Mouse (Mus musculus) spleen, postnatal 36 days (tissue): ENCODE measurements around the gene Tmem184b.

Experiments
- DNase-seq, 2 experiments: peaks; one replicate each; pipeline ENCODE4 v3.0.0; 2022; ENCODE audit warnings: low spot score in 2 of 2, mixed read lengths in 1 of 2

Gene Tmem184b

GRCm38 (mm10) chr15:79366402-79366801, 37.0 kb downstream of the Tmem184b start:
- no peak for DNase-seq

GRCm38 (mm10) chr15:79365068-79365467, 38.3 kb downstream of the Tmem184b start:
- no peak for DNase-seq

DNA sequence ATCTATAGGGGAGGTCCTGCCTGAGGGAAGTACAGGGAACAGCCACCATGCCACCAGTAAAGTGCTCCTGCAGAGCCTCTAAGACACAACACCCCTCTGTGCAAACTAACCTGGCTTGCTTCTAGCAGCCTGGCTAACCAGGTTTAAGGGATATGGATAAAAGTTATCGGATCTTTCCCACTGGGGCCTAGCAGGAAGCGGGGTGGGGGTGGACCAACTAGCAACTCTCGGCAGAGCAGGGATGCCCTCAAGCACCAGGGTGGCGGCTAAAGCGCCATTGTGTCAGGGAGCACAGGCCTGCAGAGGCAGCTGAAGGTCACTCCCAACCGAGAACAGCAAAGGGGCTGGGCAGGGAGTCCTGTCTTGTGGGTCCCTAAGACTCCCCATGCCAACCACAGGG, 39.2 kb downstream of the Tmem184b start:
- DNase-seq = no peak

DNA sequence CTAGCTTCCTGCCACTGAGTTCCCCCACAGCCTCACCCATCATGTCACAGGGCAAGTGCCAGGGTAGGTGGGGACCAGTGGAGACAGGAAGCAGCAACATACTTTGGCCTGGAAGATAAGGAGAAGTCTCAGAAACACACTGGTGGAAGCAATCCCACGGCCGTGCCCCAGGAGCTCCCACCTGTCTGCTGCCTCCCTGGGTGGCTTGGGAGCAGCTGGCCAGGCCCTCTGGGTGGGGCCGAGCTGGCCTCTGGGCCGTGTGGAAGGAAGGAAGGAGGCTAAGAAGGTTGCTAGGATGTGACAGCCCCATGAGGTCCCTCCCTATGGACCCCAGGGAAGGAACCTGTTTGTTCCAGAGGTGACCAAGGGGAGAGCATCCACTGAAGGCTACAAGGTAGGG, 42.3 kb downstream of the Tmem184b start:
- DNase-seq = no peak

DNA sequence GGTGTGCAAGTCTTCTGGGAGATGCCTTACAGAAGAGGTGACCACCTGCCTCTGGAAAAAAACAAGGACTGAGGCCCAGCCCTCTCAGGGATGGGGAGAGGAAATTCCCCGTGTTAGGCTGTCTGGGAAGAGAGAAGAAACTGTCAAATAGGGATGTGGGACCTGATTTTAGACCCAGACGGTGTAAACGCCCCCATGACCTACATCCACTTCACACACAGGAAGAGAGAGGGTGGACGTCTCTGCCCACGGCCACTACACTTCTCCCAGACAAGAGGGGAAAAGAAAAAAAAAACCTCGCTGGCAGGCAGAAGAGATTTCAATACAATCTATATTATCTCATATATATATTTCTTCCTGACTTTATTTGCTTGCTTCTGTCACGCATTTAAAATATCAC, 43.0 kb downstream of the Tmem184b start:
- no peak for DNase-seq

DNA sequence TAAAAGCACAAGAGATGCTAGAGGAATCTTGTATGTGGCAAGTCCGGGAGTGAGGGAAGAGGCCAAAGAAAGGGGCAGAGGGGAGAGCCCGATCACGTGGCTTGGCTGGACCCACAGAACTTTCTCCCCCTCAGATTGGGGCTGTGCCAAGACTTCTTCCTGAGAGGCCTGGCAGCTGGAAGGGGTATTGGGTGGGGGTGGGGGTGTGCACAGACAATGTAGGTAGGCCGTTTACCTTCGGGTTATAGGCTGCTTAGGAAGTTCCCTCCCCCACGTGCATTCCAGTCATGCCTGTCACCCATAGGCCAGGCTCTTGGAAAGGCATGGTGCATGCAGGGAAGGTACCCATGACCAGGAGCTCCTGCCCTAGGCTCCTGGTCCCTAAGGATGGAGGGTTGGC, 43.4 kb downstream of the Tmem184b start:
- DNase-seq = no peak

GRCm38 (mm10) chr15:79357974-79358690, 45.2 kb downstream of the Tmem184b start:
- DNase-seq = no peak

DNA sequence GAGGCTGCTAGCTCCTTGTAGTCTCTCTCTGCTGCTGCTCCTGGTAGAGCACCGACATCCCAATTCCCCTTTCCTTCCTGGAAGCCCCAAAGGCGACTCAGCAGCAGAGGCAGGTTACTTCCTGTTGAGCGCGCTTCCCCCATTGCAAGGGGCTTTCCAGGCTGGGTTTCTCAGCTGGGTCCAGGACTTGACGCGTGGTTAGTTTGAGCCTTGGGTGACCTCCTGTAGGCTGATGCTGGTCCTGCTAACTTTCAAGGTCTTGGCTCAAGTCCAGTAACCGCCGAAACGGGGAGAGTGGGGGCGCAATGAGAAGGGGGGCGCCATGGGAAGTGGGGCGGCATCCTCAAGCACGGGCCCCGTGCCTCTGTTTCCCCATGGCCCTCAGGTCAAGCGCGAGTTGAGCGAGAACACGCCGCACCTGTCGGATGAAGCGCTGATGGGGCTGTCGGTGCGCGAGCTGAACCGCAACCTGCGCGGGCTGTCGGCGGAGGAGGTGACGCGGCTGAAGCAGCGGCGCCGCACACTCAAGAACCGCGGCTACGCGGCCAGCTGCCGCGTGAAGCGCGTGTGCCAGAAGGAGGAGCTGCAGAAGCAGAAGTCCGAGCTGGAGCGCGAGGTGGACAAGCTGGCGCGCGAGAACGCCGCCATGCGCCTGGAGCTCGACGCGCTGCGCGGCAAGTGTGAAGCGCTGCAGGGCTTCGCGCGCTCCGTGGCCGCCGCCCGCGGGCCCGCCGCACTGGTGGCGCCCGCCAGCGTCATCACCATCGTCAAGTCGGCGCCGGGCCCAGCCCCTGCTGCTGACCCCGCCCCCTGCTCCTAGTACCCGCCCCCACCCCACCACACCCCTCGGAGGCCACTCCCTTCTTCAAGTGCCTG, 46.1 kb downstream of the Tmem184b start:
- DNase-seq = peak; percentile 48 to 54

- no peak for DNase-seq
Observed at GRCm38 (mm10) chr15:79356481-79356880, 46.9 kb downstream of the Tmem184b start.

DNA sequence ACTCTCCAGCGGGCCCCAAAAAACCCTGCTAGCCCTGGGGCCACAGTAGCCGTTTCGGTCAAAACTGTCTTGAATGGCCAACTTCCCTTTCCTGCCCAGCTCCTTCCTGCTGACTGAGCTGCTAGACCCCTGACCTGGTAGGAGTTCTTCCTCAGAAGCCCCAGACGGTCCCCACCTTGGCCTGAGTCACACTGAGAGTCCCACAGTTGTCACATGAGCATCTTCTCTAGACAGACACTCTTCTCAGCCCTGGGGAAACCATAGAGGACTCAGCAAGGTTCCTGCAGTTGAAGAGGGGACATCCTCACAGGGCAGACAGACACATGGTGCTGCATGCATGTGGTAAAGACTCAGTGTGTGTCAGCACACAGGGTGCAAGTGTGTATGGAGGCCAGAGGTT, 48.8 kb downstream of the Tmem184b start:
- no peak for DNase-seq

GRCm38 (mm10) chr15:79353690-79354305, 49.6 kb downstream of the Tmem184b start:
- DNase-seq = no peak

DNA sequence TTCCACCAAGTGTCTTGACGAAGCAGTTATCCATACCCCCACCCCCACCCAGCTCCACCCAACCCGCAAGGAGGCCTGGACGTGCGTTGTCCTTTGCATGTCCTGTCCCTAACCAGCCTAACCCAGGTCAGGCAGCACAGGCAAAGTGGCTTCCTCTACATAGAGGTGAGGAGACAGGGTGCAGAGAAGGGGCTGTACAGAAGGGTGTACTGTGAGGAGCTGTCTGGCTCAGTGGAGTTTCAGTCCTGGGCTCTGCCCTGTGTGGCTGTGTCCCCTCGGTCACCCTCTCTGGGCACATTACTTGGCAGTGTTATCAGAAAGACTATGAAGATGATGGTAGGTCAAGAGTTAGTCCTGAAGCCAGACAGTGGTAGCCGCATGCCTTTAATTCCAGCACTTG, 50.9 kb downstream of the Tmem184b start:
- no peak for DNase-seq

DNA sequence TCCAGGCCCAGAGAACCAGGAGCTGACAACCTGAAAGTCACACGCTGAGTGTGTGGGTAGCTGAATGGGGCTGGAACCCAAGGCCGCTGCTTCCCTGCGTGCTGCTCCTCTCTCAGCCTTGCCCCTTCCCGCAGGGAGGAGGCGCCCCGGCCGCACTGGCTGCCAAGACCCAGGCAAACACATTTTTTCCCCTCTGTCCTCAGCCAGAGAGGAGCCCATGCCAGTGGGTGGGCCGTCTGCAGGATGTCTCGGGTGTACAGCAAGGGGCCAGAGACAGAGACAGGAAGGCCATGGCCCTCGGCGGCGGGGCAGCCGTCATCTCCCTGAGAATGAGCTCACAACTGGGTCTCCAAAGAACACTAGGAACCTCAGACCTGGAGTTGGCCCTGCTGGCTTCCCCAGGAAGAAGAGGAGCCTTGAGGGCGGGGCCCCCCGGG, 52.0 kb downstream of the Tmem184b start:
- DNase-seq = no peak

DNA sequence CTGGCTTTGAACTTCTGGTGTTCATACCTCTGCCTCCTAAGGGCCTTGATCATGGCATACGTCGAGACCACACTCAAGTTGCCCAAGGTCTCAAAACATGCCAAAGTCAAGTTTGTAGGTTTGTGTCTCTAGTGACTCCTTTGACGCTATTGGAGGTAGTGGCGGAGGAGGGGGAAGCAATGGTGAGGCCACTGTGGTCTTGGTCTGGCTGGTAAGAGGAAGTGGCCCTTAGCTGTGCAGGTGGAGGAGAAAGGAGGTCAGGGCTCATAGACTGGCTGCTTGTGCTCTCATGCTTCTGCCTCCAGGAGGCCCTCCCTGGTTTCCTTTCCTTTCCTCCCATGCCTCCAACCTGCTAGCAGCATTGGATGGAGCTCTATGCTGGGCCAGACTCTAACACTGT, 52.5 kb downstream of the Tmem184b start:
- peak; percentile 52 to 53 for DNase-seq

DNA sequence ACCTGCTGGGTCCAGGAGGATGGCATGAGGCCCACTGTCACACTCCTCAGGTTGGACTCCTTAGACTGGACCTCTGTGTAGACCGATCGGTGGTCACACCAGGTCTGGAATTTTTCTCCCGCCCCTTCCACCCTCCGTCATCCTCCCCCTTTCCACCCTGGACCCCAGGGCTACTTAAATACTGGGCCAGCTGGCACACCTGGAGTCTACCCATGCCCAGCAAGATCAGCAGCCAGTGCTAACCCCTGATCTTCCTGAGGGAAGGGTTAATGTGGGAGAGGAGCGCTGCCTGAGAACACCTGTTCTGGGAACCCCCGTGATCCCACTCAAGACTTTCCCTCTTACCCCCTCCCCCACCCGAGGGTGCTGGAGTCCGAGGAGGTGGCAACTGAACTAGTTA, 54.7 kb downstream of the Tmem184b start:
- no peak for DNase-seq

DNA sequence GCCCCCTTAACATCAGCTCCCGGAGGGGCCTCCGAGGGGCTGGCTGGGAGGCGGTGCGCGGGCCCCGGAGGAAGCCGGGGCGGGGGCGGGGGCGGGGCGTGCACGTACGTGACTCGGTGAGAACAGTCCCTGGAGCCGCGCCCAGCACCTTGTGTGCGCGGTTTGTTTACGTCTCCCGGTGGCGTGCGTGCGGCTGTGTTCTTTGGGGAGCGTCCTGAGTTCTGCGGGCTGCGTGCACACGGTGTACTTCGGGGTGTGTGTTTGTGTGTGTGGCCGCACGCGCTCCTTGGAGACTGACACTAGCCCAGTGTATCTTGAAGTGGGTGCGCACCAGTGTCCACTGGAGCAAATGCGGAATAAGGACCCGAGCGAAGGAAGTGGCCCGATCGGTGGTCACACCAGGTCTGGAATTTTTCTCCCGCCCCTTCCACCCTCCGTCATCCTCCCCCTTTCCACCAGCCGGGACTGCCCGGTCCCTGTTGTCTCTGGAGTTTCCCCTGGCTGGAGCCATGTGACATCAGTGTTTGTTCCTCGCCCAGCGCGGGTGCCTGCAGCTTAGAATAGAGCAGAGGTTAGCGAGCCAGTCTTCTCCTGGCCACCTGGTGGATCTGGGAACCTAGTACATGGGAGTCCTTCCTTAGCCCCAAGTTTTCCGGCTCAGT, 55.4 kb downstream of the Tmem184b start:
- peak; percentile 56 to 60 for DNase-seq

GRCm38 (mm10) chr15:79347165-79347844, 56.1 kb downstream of the Tmem184b start:
- peak; percentile 78 for DNase-seq

DNA sequence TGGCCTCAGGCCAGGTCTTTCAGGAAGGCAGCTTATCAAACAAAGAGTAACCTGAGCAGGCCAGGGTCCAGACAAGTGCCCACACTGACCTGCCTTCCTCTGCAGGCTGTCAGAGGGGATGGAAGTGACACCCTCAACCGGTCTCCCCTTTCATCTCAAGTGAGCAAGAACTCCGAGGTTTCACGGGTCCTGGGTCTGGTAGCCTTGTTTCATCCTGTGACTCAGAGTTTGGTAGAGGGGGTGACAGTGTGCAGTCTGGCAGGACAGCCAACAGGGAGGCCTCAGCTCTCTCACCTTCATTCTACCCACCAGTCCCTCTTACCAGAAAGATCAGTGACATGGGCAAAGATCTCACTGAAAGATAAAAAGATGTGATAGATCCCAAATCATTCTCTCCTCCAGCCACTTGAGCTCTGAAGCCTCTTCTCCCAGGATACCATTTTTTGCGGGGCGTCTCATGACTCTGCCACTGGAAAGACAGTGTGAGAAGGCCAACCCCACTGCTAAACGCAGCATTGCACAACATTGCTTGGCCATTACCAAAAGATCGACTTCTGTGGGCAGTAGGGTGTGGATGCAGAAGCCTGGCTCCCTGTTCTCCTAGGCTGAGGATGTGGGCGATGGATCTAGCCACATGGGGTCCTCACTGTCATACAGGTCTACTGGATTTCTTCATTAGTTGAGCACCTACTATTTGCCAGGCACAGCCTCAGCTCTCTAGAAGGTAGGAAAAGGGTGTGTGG, 57.1 kb downstream of the Tmem184b start, which contains the start of gene Maff:
TSS of gene Maff (plus strand) at position 571 of the 743 bp plus-strand sequence.
- no peak for DNase-seq

DNA sequence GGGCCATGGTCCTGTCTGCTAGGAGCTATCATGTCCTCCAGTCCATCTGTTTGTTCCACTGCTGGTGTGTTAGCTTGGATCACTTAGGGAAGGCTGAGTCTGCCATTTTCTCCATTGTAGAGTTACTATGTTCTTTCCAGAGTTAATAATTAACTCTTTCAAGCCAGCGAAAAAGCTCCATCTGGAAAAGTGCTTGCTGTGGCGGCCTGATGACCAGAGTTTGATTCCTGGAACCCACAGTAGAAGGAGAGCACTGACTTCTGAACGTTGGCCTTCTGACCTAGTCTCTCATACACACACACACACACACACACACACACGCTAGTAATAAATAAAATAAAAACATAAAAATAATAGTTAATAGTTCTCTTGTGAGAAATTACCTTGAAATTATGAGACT, 58.7 kb downstream of the Tmem184b start:
- no peak for DNase-seq

GRCm38 (mm10) chr15:79342641-79343337, 60.6 kb downstream of the Tmem184b start:
- peak in 1 of 2 experiments; percentile 35 for DNase-seq
